Mouse (Mus musculus) heart, postnatal 25 days (tissue): Measurements from ENCODE around the gene Olfr298. TPM values are rescaled to one million over a fixed set of nuclear protein-coding genes. Genes with fewer than 3 reads are reported as not detected.

ENCODE experiments used
- DNase-seq: peaks from one replicate; pipeline ENCODE4 v3.0.0; 2022; ENCODE audit warnings: low spot score
- intact Hi-C: fragments of 180-260 bp; cut with DNase I; formaldehyde crosslinking; loops from one replicate; pipeline ENCODE4 v1.15.1; 2025
- total RNA-seq, 2 experiments: library from RNA; stranded (reverse); gene quantifications; 2 replicates each; pipeline ENCODE4 v1.2.3; 2021

The Olfr298 gene
- not detected for total RNA-seq

GRCm38 (mm10) chr7:86492384-86492783 lies at the start of gene Olfr298:
TSS of gene Olfr298 (minus strand) at chr7:86492484.
- intact Hi-C loops = no loop called here

GRCm38 (mm10) chr7:86519668-86520067 lies 27.4 kb upstream of the Olfr298 start, which contains the start of gene Olfr297:
TSS of gene Olfr297 (plus strand) at chr7:86519968.
- DNase-seq = no peak
- intact Hi-C loops = no loop called here

More at GRCm38 (mm10) chr7:86492384-86492783, at the start of gene Olfr298:
- DNase-seq = no peak

GRCm38 (mm10) chr7:86459621-86460020 lies 32.7 kb downstream of the Olfr298 start, which contains the start of gene Olfr299:
TSS of gene Olfr299 (plus strand) at chr7:86459921.
- DNase-seq = no peak
- intact Hi-C loops = no loop called here

Other genes with a start within 250 kb of the Olfr298 start
- gene Vmn2r76, start 246.2 kb downstream of the Olfr298 start, total RNA-seq = not detected
- gene Olfr310, start 215.3 kb downstream of the Olfr298 start, total RNA-seq = not detected
- not detected for gene Olfr309, start 178.8 kb downstream of the Olfr298 start, total RNA-seq
- gene Olfr308, start 166.9 kb downstream of the Olfr298 start, total RNA-seq = not detected
- gene Olfr307, start 154.9 kb downstream of the Olfr298 start, total RNA-seq = not detected
- gene Olfr305, start 125.6 kb downstream of the Olfr298 start, total RNA-seq = not detected
- gene Olfr304, start 105.8 kb downstream of the Olfr298 start, total RNA-seq = not detected
- not detected for gene Olfr303, start 94.7 kb downstream of the Olfr298 start, total RNA-seq
- gene Olfr301, start 88.6 kb downstream of the Olfr298 start, total RNA-seq = not detected
- not detected for gene Olfr299, start 32.6 kb downstream of the Olfr298 start, total RNA-seq
- not detected for gene Olfr297, start 27.5 kb upstream of the Olfr298 start, total RNA-seq
- not detected for gene Olfr295, start 91.4 kb upstream of the Olfr298 start, total RNA-seq
- gene Olfr294, start 124.2 kb upstream of the Olfr298 start, total RNA-seq = not detected
- gene Olfr293, start 156.6 kb upstream of the Olfr298 start, total RNA-seq = not detected
- not detected for gene Olfr292, start 195.8 kb upstream of the Olfr298 start, total RNA-seq